Mouse (Mus musculus): ENCODE measurements around the gene Alad.

- no peak for TF ChIP-seq EP300 (IDR thresholded peaks at IDR 0.05; ENCODE audit: low read depth)
- no peak for TF ChIP-seq CTCF (IDR thresholded peaks at IDR 0.05; ENCODE audit: low read depth)
These were observed 25.1 kb upstream of the Alad start for GRCm38 (mm10) chr4:62544801-62545200.
